Mouse (Mus musculus): ENCODE data around the gene Mmp10. TPM values are rescaled to one million over a fixed set of nuclear protein-coding genes. Genes with fewer than 3 reads are reported as not detected.

The Mmp10 gene
- not detected in 2 replicates for total RNA-seq (2015)
- total RNA-seq (2017) = not detected in 2 replicates

DNA sequence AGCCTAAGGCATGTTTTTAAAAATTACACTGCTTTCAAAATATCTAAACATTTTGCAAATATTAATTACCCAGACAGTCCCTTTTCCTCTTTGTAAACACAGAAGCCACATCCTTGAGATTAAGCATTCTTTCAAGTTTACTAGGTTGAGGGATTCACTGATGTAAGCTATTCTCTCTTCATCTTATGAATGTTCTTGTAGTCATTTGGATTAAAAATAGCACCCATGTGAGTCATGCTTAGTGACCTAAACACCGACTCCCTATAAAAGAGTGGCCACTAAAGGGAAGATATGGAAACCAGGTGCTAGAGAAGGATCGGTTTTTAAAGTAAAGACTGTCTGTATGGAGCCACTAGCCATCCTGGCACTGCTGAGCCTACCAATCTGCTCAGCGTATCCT, at the start of gene Mmp10:
TSS of gene Mmp10 (plus strand) at position 302 of the 400 bp plus-strand sequence.
- no peak for ATAC-seq (ENCODE audit: poor library complexity, severe bottlenecking)

- ATAC-seq (ENCODE audit: poor library complexity, severe bottlenecking) = no peak
Observed at GRCm38 (mm10) chr9:7453302-7453701, 48.9 kb upstream of the Mmp10 start.

DNA sequence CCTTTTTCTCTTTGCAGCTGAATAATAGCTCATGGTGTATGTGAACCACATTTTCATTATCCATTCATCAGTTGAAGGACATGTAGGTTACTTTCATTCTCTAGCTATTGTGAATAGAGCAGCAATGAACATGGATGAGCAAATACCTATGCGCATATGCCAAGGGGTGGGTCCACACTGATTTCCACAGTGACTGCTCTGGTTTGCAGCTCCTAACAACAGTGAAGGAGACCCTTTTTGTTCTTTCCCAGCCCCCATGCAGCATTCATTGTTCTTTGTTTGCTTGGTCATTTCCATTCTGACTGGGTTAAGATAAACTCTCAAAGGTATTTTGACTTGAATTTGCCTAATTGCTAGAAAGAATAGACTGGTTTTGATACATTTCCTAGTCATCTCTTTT, 31.9 kb upstream of the Mmp10 start:
- ATAC-seq (ENCODE audit: poor library complexity, severe bottlenecking) = no peak

DNA sequence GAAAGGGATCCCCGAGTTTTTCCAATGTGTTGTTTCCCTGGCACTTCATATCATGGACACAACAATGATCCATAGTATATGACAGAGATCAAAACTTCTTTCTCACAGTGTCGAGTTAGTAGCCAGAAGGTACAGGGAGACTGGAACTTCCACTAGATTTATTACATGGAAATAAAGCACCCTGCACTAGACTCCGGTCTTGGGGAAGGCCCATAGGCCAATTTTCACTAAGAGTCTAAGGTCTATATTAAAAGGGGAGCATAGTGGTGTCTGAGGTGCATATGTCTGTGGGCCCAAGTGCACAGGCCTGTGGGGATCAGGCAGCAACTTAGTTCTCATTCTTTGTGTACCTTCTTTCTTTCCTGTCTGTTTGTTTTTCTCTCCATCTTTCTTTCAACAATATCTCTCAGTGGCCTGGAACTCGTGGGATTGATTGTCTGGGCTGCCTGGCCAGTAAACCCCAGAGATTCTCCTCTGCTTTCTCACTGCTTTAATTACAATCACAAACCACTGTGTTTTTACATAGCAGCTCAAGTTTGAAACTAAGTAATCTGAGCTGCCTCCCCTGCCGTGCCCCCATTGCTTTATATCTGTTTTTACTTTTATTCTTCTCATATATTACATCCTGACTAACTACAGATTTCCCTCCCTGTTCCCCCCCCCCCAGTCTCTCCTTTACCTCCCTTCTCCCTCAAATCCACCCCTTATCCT, 18.3 kb upstream of the Mmp10 start:
- no peak for ATAC-seq (ENCODE audit: poor library complexity, severe bottlenecking)

- no peak for ATAC-seq (ENCODE audit: poor library complexity, severe bottlenecking)
Observed at GRCm38 (mm10) chr9:7501138-7501537, 1.0 kb upstream of the Mmp10 start.

- ATAC-seq (ENCODE audit: poor library complexity, severe bottlenecking) = no peak
Observed at GRCm38 (mm10) chr9:7507321-7507876, 5.2 kb downstream of the Mmp10 start.

- no peak for ATAC-seq (ENCODE audit: poor library complexity, severe bottlenecking)
Observed at GRCm38 (mm10) chr9:7509619-7510233, 7.6 kb downstream of the Mmp10 start.

GRCm38 (mm10) chr9:7517944-7518571, 15.9 kb downstream of the Mmp10 start:
- no peak for ATAC-seq (ENCODE audit: poor library complexity, severe bottlenecking)

DNA sequence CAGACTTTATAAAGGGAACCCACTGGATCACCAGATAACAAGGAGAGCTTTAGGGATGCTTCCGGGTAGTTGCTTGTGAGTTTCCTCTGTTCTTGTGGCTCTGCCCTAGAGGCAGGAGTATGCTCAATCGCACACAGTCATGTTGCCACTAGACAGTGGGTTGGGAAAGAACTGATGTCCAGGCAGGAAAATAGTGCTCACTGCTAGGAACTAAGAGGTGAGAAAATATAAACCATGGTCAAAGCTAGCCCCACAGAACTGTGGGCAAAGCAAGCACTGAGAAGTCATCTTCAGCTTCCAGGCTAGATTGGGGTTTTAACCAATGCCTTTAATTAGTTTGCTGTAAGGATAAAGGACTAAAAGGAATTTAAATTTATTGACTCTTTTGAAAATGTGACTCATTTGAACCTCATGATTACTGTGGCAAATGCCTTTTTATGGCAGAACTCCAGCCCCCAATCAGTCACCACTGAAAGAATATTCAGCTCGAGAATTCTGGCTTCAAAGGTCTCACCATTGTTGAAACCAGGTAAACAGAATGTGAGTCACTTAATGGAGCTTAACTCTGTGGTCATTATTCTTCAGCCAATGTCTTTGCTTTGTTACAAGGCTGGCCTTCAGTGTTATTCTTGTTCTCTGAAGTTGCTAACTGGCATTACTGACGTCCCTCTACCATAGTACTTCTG, 24.2 kb downstream of the Mmp10 start:
- no peak for ATAC-seq (ENCODE audit: poor library complexity, severe bottlenecking)

- no peak for ATAC-seq (ENCODE audit: poor library complexity, severe bottlenecking)
Observed at GRCm38 (mm10) chr9:7542763-7543162, 40.6 kb downstream of the Mmp10 start.

DNA sequence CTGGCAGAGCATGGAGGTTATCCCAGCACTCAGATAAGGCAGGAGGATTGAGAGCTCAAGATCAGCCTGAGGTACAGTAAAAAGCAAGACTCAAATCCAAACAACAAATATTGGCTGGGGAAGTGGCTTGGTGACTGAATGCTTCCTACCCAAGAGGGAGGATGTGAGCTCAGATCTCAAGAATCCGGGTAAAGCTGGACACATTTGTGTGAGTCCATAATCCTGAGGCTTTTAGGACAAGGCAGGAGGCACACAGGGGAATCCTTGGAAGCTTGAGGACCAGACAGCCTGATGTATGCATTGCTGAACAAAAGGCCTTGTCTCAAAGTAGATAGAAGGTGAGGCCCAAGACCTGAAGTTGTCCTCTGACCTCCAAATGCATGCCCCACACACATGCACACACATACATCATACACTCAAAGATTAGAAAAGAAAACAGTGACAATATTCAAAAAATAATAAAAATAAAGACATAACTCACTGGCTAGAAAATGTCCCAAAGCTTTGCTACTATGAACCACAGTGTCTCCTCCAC, 42.8 kb downstream of the Mmp10 start:
- ATAC-seq (ENCODE audit: poor library complexity, severe bottlenecking) = no peak

DNA sequence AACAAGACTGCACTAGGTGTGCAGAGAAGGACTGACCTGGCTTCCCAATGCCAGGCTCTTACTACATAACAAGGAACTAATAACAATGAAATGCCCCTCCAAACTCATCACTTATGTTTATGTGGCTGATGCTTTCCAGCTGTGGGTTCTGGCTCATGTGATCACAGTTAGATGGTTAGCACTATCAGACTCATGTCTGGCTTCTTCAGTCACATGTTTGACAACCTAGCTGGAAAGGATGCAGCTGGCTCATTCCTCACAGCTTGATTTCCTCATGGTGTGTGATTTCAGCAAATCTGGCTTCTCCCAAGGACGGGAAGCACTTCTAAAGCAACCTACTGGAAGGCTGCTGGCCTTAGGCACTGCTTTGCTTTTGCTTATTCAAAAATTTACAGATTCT, 43.3 kb downstream of the Mmp10 start:
- no peak for ATAC-seq (ENCODE audit: poor library complexity, severe bottlenecking)

DNA sequence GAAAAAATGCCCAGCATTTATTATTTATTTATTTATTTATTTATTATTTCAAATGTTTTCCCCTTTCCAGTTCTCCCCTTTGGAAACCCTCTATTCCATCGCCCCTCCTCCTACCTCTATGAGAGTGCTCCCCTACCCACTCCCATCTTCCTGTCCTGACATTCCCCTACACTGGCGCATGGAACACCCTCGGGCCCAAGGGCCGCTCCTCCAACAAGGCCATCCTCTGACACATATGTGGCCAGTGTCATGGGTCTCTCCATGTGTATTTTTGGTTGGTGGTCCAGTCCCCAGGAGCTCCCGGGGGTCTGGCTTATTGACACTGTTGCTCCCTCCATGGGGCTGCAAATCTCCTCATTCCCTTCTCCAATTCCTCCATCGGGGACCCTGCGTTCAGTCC, 43.8 kb downstream of the Mmp10 start:
- no peak for ATAC-seq (ENCODE audit: poor library complexity, severe bottlenecking)

DNA sequence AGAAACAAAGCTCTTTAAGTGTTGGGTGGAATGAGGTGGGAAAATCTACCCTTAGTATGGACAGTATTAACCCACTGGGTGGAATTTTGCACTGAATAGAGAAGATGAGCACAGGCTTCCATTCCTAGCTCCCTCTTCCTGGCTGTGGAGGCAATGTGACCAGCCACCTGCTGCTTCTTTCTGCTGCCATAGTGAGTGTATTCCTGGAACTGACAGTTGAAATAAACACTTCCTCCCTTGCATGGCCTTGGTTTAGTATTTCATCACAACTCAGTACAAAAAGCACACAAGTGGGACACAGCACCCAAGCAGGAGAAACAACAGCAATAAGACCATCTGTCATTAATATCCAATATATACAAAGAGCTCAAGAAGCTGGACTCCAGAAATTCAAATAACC, 49.8 kb downstream of the Mmp10 start:
- peak; percentile 47; the same call in 1 of the 2 replicates for ATAC-seq (ENCODE audit: poor library complexity, severe bottlenecking)

DNA sequence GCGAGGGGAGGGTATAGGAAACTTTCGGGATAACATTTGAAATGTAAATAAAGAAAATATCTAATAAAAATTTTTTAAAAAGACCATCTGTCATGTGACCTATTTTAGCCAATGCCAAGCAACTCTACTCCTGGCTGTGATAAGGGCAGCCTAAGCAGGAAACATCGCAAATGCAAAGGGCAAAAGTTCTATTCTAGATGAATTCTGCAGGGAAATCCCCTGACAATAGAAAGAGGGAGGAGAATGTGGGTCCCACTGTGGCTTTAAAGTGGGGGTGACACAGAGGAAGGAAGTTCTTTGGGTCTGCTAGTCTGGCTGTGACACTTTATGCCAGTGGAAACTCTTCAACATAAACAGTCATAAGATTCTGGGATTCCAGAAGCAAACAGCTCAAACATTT, 51.4 kb downstream of the Mmp10 start:
- no peak for ATAC-seq (ENCODE audit: poor library complexity, severe bottlenecking)

DNA sequence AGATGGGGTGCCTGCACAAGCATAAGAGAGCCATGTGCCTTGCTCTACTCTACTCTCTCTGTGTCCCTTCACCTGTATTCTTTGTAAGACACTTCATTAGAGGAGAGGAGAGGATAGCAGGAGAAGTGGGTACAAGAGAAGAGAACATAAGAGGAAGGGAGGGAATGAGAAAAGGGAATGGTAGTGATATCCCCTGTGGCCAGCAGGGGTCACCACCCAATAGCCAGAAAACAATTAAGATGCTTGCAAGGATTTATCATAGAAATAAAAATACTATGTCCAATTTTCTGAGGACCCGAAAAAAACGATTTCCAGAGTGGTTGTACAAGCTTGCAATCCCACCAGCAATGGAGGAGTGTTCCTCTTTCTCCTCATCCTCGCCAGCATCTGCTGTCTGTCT, 52.2 kb downstream of the Mmp10 start:
- peak; percentile 45 for ATAC-seq (ENCODE audit: poor library complexity, severe bottlenecking)

- ATAC-seq (ENCODE audit: poor library complexity, severe bottlenecking) = peak; percentile 88
Observed at GRCm38 (mm10) chr9:7558221-7559017, 56.3 kb downstream of the Mmp10 start, which contains the start of gene Mmp8. TSS of gene Mmp8 (plus strand) at chr9:7558456.
